Mouse (Mus musculus) kidney, embryonic 14.5 days (tissue): ENCODE results near the gene Flnc. TPM values are rescaled to one million over a fixed set of nuclear protein-coding genes. Genes with fewer than 3 reads are reported as not detected.

Experiments used
- ATAC-seq: fragments of 200-750 bp; cut with Nextera tagmentation; 2 replicates; pipeline ENCODE4 v1.8.0; 2017; ENCODE audit warnings: moderate number of reproducible peaks, mild to moderate bottlenecking, moderate TSS enrichment, moderate library complexity; ENCODE audit not compliant: low FRiP score, low TSS enrichment
- H3K27ac ChIP-seq: fragments of 300-500 bp; sonication (generic); 2 replicates; pipeline ENCODE4 v1.5.1; 2014; ENCODE audit warnings: low read depth, mild to moderate bottlenecking, low read length, moderate library complexity, mixed read lengths
- H3K27me3 ChIP-seq: fragments of 300-500 bp; sonication (generic); 2 replicates; pipeline ENCODE4 v1.6.1; 2014; ENCODE audit warnings: mild to moderate bottlenecking, low read length; ENCODE audit not compliant: control insufficient read depth, insufficient read depth
- H3K36me3 ChIP-seq: fragments of 300-500 bp; sonication (generic); 2 replicates; pipeline ENCODE4 v1.6.1; 2014; ENCODE audit warnings: low read length, mixed read lengths; ENCODE audit not compliant: control insufficient read depth, insufficient read depth
- H3K4me1 ChIP-seq: fragments of 300-500 bp; sonication (generic); 2 replicates; pipeline ENCODE4 v1.6.1; 2014; ENCODE audit warnings: low read length, mixed read lengths; ENCODE audit not compliant: control insufficient read depth, insufficient read depth
- H3K4me2 ChIP-seq: fragments of 300-500 bp; sonication (generic); replicated peaks from 2 replicates; pipeline ENCODE4 v1.6.1; 2014; ENCODE audit warnings: low read depth, mild to moderate bottlenecking, low read length
- H3K4me3 ChIP-seq: fragments of 300-500 bp; sonication (generic); 2 replicates; pipeline ENCODE4 v1.5.1; 2014; ENCODE audit warnings: mild to moderate bottlenecking, low read length
- H3K9ac ChIP-seq: fragments of 300-500 bp; sonication (generic); 2 replicates; pipeline ENCODE4 v1.6.1; 2014; ENCODE audit warnings: low read depth, mild to moderate bottlenecking, low read length, moderate library complexity
- H3K9me3 ChIP-seq: fragments of 300-500 bp; sonication (generic); 2 replicates; pipeline ENCODE4 v1.6.1; 2016; ENCODE audit warnings: low read length; ENCODE audit not compliant: control insufficient read depth
- WGBS: fragments of 180-500 bp; shearing (Covaris S2); extraction: QIAGEN DNeasy Blood & Tissue Kit; methylation state at CpG from one replicate; pipeline ENCODE4 v1.1.7; 2014; 5-methylcytosine and 5-hydroxymethylcytosine counted together
- polyA plus RNA-seq: library from polyadenylated mRNA; unstranded; fragments of >200 nt; fragmentation: Nextera tagmentation; extraction: Ambion mirVana; gene quantifications from 2 replicates; pipeline ENCODE4 v1.2.1, GENCODE M21; 2014

The Flnc gene
- polyA plus RNA-seq, 1 experiment from 2014 or later: 8.3 TPM

DNA sequence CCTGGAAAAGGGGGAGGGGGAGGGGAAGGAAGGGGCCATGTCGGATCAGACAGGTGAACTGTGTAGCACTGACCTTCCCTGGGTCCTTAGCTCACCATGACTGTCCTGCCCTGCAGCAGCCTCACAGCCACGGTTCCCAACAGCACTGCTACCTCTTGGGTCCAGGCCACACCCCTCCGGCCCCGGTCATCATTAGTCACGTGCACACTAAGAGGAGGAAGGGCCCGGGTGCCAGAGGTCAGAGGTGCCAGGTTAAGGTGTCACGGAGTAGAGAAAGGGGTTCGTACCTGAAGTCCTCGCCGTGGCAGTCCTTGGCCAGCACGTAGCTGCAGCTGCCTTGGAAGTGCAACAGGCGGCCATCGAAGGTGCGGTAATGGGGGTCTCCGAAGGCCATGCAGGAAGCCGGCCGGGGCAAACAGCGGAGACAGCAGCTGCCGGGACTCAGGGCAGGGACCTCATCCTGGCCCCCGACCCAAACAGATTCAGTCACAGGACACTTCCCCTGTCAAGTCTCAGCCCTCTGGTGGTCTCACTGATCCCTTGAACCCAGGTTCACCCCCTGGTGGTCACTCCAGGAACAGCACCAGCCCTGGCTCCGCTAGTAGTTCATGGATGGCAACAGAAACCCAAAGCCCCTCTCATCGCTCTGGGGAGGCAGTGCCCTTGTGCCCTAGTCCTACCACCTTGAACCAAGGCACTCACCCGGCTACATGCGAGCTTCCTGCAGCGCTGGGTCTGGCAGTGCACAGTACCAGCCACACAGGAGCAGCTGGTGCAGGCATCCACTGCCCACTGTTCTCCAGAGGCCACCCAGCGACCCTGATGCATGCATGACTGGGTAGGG, 51.9 kb downstream of the Flnc start:
- H3K4me1 ChIP-seq: no peaks in the 10 kb centered on the region
- H3K9me3 ChIP-seq: no peaks in the 10 kb centered on the region
- H3K4me3 ChIP-seq: peak overlapping the region; percentile 35
- no peak overlapping the region for H3K27ac ChIP-seq
- 9% methylated on average over 26 of the region's 26 CpGs for WGBS
- H3K36me3 ChIP-seq: peaks cover 8% of the 10 kb centered on the region; the same call in 1 of the 2 replicates
- peak; percentile 74 for ATAC-seq
- H3K9ac ChIP-seq: peak overlapping the region; percentile 32
- peak overlapping the region; percentile 64 for H3K4me2 ChIP-seq
- no peaks in the 10 kb centered on the region for H3K27me3 ChIP-seq

GRCm38 (mm10) chr6:29485951-29486350, 52.9 kb downstream of the Flnc start:
- ATAC-seq: no peak
- Histone ChIP-seq H3K27me3 (no peaks in the 10 kb centered on the region), H3K4me1 (no peaks in the 10 kb centered on the region), H3K9me3 (no peaks in the 10 kb centered on the region), H3K9ac (no peak overlapping the region), H3K4me2 (no peak overlapping the region), H3K4me3 (no peak overlapping the region), H3K36me3 (peaks cover 11% of the 10 kb centered on the region; the same call in 1 of the 2 replicates), H3K27ac (no peak overlapping the region)
- 47% methylated on average over 2 of the region's 2 CpGs for WGBS

DNA sequence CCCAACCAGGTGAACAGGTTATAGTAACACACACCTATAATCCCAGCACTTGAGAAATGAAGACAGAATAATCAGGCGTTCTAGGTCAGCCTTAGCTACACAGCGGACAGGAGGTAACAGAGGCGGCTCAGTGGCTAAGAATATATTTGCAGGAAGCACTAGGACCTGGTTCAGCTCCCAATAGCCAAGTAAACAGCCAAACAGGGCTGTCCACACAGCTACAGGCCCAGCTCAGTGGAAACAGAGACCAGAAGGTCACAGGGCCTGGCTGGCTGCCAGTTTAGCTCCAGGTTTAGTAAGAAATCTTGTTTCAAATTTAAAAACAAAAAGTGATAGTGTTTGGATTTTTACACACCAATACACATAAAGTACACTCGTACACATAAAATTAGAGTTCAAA, 61.0 kb downstream of the Flnc start:
- Histone ChIP-seq H3K4me3 (no peak overlapping the region), H3K36me3 (peaks cover 12% of the 10 kb centered on the region), H3K4me1 (no peaks in the 10 kb centered on the region), H3K27ac (no peak overlapping the region), H3K4me2 (no peak overlapping the region), H3K27me3 (no peaks in the 10 kb centered on the region), H3K9ac (no peak overlapping the region), H3K9me3 (no peaks in the 10 kb centered on the region)
- WGBS: 84% methylated on average over 4 of the region's 4 CpGs
- ATAC-seq: no peak

- Histone ChIP-seq H3K4me3 (no peak overlapping the region), H3K36me3 (peaks cover 8% of the 10 kb centered on the region)
- no peak for ATAC-seq
Measured at GRCm38 (mm10) chr6:29496270-29496669, 63.2 kb downstream of the Flnc start.

GRCm38 (mm10) chr6:29497791-29498190, 64.7 kb downstream of the Flnc start:
- Histone ChIP-seq H3K27me3 (no peaks in the 10 kb centered on the region), H3K9ac (no peak overlapping the region), H3K36me3 (peaks cover 11% of the 10 kb centered on the region), H3K9me3 (no peaks in the 10 kb centered on the region), H3K4me2 (no peak overlapping the region), H3K4me3 (no peak overlapping the region), H3K27ac (no peak overlapping the region), H3K4me1 (no peaks in the 10 kb centered on the region)
- 0 out of 2 replicates have a peak, but pooled peaks have one; percentile 34 for ATAC-seq
- WGBS: 62% methylated on average over 2 of the region's 2 CpGs

More at GRCm38 (mm10) chr6:29496270-29496669, 63.2 kb downstream of the Flnc start:
- WGBS: 41% methylated on average over 25 of the region's 25 CpGs
- Histone ChIP-seq H3K27me3 (no peaks in the 10 kb centered on the region), H3K4me2 (peak overlapping the region; percentile 32), H3K9me3 (no peaks in the 10 kb centered on the region), H3K27ac (no peak overlapping the region), H3K9ac (no peak overlapping the region), H3K4me1 (no peaks in the 10 kb centered on the region)

DNA sequence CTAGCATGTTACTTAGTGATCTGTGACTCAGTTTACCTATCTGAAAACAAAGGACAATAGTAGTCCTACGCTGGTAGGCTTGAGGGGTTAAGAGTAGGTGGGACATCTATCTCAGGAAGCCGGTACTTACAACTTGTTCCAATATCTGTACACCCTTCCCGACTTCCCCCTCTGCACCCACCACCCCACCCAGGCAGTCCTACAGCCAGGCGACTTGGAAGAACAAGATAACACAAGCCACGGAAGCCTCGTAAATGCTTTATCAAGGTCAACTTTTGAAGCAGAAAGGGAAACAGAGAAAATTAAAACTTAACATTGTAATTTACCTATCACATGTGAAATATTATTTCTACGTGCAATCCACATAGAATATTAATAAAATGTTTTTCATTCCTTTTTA, 67.1 kb downstream of the Flnc start:
- no peaks in the 10 kb centered on the region for H3K4me1 ChIP-seq
- no peak for ATAC-seq
- no peaks in the 10 kb centered on the region for H3K27me3 ChIP-seq
- no peak overlapping the region for H3K9ac ChIP-seq
- H3K4me3 ChIP-seq: no peak overlapping the region
- peaks cover 15% of the 10 kb centered on the region for H3K36me3 ChIP-seq
- no peak overlapping the region for H3K4me2 ChIP-seq
- no peaks in the 10 kb centered on the region for H3K9me3 ChIP-seq
- H3K27ac ChIP-seq: no peak overlapping the region
- WGBS: 91% methylated on average over 7 of the region's 7 CpGs

GRCm38 (mm10) chr6:29500810-29501209, 67.8 kb downstream of the Flnc start:
- Histone ChIP-seq H3K4me2 (no peak overlapping the region), H3K4me1 (0 out of 2 replicates have a peak, but pooled peaks cover 2% of the 10 kb centered on the region), H3K9me3 (no peaks in the 10 kb centered on the region), H3K27me3 (no peaks in the 10 kb centered on the region), H3K9ac (no peak overlapping the region), H3K36me3 (peaks cover 15% of the 10 kb centered on the region), H3K27ac (no peak overlapping the region), H3K4me3 (no peak overlapping the region)
- 91% methylated on average over 6 of the region's 6 CpGs for whole genome bisulfite sequencing
- no peak for ATAC-seq

DNA sequence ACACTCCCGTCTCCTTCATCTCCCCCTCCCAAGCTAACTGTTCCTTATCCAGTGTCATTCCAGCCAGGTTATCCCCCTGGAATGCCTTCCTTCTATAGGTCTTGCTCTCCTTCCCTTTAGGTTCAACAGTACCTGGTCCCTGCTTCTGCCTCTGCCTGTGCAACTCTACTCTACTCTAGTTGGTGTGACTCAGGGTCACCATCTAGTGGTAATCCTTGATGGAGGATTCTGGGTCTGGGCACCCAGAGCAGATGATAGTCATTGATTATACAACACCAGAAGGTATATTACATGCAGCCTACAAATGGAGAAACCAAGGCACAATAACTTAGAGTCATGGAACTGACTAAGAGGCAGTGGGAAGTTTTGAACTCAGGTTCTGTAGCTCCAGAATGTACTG, 68.5 kb downstream of the Flnc start:
- H3K27ac ChIP-seq: no peak overlapping the region
- no peaks in the 10 kb centered on the region for H3K27me3 ChIP-seq
- WGBS: 88% methylated on average over 1 of the region's 1 CpGs
- no peak overlapping the region for H3K4me2 ChIP-seq
- H3K36me3 ChIP-seq: peaks cover 15% of the 10 kb centered on the region
- H3K9ac ChIP-seq: no peak overlapping the region
- ATAC-seq: no peak
- H3K4me3 ChIP-seq: no peak overlapping the region
- peaks cover 7% of the 10 kb centered on the region; the same call in 1 of the 2 replicates for H3K4me1 ChIP-seq
- H3K9me3 ChIP-seq: no peaks in the 10 kb centered on the region

DNA sequence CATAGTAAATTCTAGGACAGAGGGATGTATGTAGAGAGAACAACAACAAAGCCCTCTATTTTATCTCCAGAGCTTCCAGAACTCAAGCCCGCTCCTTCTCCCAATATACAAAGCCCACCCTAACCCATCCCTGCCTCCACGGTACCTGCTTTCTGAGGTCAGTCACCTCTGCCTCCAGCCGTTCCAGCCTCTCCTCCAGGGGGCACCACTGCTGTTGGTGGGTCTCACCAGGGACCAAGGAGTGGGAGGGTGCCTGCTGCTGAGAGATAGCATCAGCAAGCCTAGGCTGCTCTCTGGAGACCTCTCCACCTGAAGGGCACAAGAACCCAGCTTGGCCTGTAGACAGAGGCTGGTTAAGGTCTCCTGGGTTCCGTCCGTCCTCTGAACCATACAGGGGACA, 72.4 kb downstream of the Flnc start:
- Histone ChIP-seq H3K36me3 (peaks cover 7% of the 10 kb centered on the region; the same call in 1 of the 2 replicates), H3K9me3 (no peaks in the 10 kb centered on the region), H3K27me3 (no peaks in the 10 kb centered on the region), H3K9ac (no peak overlapping the region), H3K4me3 (no peak overlapping the region), H3K4me1 (peaks cover 13% of the 10 kb centered on the region; the same call in 1 of the 2 replicates), H3K4me2 (no peak overlapping the region), H3K27ac (no peak overlapping the region)
- ATAC-seq: no peak
- WGBS: 92% methylated on average over 5 of the region's 5 CpGs
